Mouse (Mus musculus) layer of hippocampus, adult 18-20 months (tissue): ENCODE results near the gene Cntn5. TPM values are rescaled to one million over a fixed set of nuclear protein-coding genes. Genes with fewer than 3 reads are reported as not detected.
A peak's percentile ranks its signal among the peaks of the same experiment; 100 is the strongest.

Experiments used
- DNase-seq, 2 experiments: peaks; one replicate each; pipeline ENCODE4 v3.0.0; 2022; ENCODE audit warnings: low spot score in 2 of 2
- total RNA-seq, 2 experiments: library from RNA; stranded (reverse); gene quantifications; 2 replicates each; pipeline ENCODE4 v1.2.3; 2021

Gene Cntn5
- total RNA-seq, 2 experiments from 2014 or later = 7.3 to 8.5 TPM

DNA sequence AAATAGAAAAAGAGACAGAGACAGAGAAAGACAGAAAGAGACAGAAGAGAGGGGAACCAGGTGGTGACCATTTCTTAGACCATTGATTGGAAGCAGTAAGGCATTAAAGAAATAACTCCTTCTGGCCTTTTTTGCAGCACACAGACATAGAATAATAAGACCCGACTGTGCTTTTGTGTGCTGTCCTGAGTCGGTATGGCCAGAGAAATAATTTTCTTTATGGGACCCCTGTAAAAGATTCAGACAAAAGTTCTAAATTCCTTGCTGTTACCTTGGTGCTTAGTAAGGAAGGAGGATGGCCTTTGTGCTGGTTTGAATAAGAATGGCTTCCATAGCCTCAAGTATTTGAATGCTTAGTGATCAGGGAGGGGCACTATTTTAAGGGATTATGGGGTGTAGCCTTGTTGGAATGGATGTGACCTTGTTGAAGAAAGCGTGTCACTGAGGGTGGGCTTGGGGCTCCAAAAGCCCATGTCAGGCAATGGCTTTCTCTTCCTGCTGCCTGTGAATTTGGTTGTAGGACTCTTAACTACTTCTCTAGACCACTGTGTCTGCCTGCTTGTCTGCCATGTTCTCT, 455.5 kb downstream of the Cntn5 start:
- no peak for DNase-seq

DNA sequence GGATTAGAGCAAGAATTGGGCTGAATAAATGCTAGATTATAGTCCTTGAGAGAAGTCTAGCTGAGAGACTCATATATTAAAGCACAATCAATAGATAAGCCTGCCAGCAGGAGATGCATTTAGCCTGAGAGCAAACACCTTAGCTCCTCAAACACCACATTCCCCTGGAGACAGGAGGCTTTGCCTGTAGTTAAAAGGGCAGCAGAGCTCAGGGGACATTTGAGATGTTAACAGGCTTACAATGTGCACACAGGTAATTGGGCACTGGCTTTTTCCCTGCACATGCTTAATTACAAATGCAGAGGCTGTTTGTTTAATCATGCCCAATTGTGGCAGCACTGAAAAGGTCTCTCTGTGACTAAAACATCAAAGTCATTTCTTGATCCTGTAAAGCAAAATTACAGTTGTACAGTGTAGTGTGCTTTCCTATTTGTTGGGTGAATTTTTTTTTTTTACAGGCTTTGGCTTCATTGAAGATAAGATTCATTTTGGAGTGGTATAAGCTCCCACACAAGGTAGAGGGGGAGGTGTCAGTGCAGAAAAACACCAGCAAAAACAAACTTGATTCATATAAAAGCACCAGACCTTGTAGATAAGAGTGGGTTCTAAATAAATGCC, 457.2 kb downstream of the Cntn5 start:
- no peak for DNase-seq

DNA sequence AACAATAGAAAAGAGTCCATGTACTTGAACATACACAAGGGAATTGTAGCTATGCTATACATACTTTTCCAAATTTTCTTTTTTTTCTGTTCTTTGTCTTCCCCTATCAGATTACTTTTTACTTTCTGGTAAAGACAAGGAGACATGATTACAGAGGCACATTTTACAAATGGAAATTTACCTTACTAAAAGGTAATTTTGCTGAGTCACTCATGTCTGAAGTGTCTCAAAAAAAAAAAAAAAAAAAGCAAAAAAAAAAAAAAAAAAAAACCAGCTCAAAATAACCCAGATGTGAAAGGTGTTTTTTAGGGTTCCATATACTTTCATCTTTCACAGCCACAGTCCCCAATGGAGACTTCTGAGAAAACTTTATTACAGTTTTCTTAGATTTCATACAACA, 492.5 kb downstream of the Cntn5 start:
- DNase-seq = no peak

DNA sequence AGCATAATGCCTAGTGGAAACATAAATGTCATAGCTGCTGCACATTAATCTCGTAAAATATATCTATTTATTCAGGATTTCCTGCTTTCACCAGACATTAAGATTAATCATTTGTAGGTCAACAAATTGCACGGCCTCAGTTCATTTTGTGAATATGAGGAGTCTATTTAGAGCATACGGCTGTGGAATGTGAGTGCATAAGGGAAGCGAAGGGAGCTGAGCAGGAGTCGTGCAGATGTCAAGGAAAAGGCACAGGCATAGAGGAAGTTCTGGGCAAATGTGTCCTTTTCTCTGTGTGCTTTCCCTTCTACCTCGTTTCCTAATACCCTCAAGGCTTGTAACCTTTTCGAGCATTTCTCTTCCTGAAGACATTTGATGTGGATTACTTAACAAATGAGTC, 504.5 kb downstream of the Cntn5 start:
- DNase-seq = no peak

DNA sequence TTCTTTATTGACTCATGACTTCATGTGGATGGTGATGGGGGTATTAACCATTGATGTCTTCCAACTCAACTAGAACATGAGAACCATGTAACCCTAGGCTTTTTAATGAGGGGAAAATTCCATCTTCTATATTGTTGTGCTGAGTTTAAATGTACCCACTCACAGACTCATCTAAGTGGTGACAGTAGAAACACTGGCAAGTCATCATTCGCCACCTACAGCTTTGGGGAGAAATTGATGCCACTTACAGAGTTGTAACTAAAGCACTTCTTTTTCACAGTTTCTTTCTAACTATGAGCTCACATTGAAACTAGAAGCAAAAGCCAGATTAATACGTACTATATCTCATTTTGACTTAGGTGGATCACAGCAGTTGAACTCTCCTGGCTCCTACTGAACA, 514.7 kb downstream of the Cntn5 start:
- no peak for DNase-seq

DNA sequence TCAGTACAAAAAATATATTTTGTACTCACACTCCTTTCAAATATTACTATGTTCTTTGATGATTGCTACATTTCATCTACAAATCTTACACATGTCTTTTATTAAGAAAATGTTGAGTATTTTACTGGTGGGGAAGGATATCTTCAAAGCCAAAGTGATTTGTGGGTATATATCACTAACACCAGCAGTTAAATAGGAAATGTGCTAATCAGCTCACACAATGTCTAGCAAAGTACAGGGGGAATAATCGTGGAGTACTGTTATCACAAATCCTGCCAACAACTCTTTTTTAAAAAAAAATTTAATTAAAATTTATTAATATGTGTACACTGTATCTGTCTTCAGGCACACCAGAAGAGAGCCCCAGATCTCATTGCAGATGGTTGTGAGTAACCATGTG, 520.1 kb downstream of the Cntn5 start:
- DNase-seq = no peak

DNA sequence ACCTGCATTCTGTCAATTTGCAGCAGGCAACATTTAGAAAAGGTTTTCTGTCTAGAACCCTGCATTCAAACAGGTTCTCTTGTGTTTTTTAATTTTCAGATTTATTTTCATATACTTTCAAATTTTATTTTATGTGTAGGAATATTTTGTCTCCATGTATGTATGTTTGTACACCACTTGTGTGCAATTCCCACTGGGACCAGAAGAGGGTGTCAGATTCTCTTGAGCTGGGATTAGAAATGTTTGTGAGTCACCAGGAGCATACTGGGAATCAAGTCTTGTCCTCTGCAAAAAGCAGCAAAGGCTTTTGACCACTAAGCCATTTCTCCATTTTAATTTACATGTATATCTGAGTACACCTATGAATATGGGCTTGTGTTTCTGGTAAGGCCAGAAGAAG, 521.4 kb downstream of the Cntn5 start:
- no peak for DNase-seq

DNA sequence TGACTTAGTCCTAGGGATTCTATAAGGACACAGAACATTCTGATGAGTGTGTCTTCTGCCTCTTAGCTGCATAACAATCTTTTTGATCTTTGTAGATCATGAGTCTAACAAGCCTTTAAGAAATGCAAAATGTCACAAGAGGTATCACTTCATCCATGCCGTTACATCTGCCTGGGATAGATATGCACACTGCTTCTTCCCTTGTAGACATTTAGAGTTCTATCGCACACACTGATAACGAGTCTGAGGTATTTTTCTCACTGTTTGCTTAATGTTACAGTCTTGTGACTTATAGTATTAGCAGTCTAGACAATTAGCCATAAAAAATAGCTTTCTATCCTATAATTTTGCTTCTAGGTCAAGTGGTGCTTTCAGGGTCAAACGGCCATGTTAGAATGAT, 522.9 kb downstream of the Cntn5 start:
- no peak for DNase-seq

DNA sequence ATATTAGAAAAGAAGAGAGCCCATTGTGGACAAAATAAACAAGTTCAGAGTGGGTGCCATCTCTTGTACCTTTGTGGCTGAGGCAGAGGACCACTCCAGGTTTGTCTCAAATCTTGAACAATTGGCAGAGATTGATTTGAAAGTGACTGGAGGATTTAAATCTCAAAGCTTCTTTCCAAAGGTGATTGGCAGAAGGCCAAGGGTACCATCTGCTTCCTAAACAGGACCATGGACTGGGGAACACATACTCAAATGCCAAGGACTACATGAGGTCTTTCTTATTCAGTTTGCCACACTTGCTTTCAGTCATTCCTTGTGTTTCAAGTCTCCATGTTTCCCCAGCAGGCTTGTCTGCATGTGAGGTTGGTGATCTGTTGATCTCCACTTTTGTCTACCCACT, 528.3 kb downstream of the Cntn5 start:
- no peak for DNase-seq

DNA sequence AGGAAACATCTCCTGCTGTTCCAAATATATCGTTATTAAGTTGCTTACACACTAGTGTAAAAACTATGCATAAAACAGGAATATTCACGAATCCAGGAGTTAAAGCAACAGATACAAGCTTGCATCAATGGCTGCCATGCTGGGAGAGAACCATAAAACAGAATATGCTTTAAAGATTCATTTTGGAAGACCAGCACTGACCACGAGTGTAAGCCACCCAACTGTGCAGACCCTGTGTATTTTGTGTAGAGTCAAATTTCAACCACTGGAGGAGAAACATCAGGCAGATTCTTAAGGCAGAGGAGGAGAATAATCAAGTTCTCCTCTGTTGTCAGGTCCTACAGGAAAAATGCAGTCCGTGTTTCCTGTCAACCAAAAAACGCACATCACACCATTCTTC, 535.6 kb downstream of the Cntn5 start:
- no peak for DNase-seq

DNA sequence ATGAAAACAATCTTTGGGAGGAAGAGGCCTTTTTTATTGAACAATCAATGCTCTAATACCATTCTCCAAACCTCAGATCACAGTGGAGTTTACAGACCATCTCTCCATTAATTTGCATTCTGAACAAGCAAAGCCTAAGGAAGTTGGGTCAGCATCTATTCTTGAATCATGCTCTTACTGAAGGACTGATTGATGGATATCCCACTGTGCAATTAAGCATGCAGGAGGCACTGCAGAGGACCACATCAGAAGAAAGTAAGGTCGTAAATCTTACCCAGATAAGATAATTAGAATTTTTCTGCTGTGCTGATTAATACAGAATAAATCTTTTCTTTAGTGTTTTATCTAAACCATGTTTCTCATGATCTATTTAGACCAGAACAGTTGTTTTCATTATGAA, 536.2 kb downstream of the Cntn5 start:
- no peak for DNase-seq

DNA sequence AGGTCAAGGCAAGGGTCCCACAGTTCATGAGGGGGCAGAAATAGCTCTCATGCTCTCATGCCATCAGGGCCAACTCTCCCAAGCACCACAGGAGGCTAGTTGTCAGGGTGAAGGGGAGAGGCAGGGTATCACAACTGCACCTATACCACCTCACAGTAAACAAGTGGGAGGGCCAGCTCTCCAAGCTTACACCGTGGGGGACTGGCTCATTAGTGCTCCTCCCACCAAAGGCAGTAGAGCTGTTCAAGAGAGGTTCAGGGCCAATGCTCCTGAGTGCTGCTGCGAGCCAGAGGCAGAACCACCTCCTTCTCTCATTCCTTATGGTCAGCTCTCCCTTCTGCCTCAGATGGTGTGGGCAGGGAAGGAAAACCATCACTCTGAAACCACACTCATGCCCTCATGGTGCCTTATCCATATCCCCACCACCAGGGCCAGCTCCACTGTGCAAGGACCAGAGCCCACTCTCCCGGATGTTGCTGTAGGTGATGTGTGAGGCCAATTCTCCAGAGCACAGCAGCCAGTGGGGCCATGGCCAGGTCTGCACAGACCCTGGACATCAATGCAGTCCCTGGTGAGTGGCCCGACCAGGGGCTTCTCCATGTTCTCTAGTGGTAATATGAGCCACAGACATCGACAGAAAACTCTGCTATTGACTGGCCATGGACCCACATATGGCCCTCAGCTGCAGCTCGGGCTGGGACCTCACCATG, 538.2 kb downstream of the Cntn5 start:
- no peak for DNase-seq

DNA sequence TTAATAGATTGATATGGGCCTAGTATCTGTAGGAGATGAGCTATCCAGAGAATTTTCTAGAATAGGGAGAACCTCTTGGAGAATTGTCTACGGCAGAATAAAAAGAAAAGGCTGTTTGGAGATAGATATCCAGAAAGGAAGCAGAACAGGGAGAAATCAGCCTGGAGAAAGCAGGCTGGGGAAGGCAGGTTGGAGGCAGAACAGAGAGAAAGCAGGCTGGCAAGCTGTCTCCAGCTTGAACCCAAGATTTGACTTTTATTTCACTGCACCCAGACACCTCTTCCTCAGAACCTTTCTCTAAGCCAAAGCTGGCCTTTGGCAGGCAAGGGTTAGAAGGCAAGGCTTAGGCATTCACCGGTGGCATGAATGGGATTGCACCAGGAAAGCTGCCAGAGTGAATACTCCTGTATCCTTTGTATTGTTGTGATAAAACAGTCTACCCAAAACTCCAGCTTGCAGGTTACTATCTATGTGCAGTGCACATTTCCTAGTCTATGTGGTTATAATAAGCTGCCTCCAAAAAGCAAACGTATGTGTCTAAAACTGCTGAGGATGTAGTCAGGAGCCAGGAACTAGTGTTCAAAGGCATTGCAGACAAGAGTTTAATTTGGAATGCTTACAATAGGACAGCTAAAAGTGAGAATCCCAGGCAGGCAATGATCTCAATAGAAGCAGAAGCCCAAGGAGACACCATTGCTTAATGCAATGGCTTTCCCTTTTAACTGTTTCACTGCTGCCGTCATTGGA, 553.5 kb downstream of the Cntn5 start:
- DNase-seq = no peak

DNA sequence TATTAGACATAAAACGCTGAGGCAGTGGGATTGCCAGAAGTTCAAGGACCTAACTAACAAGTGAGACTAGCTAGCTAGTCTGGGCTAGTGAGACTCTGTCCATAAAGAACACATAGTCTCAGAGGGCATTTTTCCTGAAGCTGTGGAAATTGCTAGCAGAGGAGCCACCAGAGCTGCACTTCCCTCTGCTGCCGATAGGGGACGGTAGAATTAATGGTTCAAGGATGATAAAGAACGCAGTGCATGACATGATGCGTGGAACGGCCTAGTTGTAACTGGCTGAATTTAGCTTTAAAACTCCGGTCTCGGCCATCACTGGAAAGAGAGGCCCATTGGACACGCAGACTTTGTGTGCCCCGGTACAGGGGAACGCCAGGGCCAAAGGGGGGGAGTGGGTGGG, 555.8 kb downstream of the Cntn5 start:
- no peak for DNase-seq

DNA sequence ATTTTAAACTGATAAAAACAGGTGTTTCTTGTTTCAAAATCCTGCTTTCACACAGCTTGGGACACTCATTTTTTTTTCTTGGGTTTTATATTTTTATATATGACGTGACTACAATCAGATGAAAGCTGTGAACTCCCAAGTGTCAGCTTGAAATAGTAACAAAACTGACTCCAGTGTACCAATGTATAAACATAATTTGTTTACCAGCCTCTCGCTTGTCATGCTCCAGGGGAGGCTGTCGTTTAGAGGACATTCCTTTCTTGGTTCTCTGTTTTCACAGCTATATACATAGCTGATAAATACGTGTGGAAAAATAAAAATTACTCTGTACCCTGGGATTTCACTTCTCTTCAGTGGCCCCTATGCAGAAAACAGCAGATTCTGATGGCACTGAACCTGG, 556.4 kb downstream of the Cntn5 start:
- DNase-seq = no peak

DNA sequence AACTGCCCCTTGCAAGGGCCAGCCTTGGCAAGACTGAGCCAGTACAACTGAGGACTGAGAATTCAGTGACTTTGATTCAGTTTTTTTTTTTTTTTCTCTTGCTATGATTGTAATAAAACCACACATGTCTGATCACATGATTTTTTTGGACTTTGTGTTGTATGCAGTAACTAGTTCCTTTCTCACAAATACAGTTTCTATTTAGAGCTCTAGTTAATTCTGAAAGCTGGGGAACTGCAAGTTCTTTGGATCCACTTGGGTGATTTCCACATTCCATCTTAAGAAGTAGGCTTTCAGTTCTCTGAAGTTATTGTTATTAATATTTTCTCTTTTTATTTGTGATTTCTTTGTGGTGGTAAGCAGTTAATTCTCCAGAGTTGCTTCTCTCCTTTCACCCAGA, 563.8 kb downstream of the Cntn5 start:
- no peak for DNase-seq

DNA sequence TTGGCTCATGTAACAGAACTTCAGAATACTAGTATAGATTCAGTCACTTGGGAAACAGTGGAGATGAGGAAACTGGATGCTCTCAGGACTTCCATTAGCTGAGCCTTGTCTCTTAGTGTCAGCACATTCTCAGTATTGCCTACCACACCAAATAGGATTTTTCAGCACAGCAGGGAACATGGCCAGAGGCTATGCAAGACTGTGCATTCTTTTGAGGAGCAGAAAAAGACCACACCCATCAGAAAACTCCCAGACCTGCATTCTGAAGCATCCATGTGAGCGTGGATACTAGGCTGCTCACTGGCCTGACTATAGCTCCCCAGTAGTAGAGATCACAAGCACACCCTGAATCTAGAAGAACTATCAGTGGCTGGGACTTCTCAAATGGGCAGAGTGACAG, 564.9 kb downstream of the Cntn5 start:
- no peak for DNase-seq

DNA sequence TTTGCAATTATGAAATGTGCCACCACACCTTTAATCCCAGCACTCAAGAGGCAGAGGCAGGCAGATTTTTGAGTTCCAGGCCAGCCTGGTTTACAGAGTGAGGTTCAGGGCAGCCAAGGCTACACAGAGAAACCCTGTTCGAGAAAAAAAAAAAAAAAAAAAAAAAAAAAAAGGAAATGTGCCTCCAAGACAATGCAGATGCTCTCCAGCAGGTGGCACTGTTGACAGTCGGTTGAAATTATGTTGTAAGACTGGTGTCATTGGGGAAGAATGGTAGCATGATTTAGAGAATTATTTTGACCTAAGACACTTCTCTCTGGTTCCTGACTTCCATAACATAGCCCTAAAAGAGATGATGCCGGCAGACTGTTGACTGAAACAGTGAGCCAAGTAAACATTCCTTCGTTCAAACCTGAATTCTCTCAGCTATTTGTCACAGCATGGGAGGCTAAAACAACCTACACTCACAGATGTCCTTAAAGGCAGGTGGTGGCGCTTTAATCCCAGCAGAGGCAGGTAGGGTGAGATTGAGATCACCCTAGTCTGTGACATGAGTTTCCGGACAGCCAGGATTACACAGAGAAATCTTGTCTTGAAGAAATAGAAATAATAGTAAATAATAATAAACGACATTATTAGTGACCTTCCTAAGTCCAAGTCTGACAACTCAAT, 579.7 kb downstream of the Cntn5 start:
- peak in 1 of 2 experiments; percentile 51 for DNase-seq

DNA sequence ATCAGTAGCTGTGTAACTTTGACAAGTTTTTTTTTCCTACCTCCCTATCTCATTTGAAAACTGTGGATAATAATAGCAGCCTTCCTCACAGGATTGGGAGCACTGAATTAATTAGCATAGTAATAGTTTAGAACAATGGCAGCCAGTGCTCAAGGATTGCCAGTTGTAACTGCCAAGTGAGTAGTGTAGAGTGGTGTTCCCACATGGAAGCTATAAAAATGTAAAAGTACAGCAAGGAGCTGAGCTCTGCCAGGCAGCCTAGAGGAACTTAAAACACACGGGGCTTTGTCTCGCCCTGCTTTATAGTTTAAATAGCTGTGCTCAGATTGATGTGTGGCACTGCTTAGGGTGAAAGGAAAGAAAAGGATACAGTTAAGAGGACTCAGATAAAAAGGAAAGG, 635.2 kb downstream of the Cntn5 start:
- DNase-seq = peak; percentile 21 to 67

DNA sequence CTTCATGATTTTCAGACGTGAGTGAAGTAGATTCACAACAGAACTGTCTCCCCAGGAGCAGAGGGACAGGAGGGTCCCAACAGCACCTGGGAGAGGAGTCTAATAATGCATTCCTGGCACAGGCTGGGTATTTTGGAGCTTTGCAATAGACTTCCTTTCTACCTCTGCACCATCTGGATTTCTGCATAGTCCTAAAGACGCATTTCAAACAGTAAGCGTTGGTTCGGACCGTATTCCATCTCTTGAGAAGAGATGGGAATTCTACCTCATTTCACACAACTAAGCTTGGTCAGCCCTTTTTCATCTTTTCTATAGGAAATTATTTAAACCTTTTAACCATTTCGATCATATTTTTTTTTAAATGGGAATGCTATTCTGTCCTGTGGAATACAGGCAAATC, 635.7 kb downstream of the Cntn5 start:
- no peak for DNase-seq

DNA sequence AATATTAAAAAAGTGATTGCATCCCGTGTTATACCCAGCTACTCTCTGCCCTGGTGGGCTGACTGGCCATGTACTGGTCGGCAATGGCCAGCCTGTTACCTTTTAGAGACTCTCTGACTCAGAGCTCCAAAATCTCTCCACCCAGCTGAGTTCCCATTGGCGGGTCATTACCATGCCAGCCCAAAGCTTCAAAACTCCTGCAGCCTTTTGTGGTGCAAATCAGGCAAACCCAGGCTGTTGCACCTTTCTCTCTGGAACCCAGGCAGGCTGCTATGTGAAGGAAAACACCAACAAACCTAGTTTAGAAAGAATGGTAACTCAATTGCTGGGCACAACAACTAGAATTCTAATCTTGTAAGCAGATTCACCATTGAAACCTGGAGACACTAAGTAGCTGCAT, 639.0 kb downstream of the Cntn5 start:
- no peak for DNase-seq

DNA sequence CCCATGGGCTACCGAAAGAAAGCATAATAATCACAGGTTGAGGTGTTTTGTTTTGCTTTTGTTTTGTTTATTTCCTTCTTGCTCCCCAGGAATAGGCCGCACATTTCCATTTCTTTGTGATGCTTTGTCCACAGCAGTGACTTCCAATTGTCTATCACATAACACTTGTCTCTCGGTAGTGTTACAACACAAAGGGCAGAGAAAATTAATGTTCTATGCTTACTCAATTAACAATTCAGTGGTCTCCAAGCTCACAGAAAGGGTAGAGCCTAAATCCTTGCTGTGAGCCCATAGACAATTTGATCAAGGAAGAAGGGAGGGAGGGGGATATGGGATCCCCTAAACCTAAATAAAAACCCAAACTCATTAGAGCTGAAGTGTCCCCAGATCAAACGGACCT, 671.2 kb downstream of the Cntn5 start:
- DNase-seq = no peak
